Mouse (Mus musculus) G1E (cell line): ENCODE results near the gene Lef1. TPM values are rescaled to one million over a fixed set of nuclear protein-coding genes. Genes with fewer than 3 reads are reported as not detected.

Experiments
- ATAC-seq: 2 replicates; pipeline ENCODE4 v1.8.0; 2016; ENCODE audit warnings: mild to moderate bottlenecking; ENCODE audit not compliant: insufficient number of reproducible peaks, poor library complexity, low FRiP score, severe bottlenecking; ENCODE audit errors: extremely low read depth
- DNase-seq: peaks from one replicate; pipeline ENCODE4 v3.0.0; 2012; ENCODE audit warnings: low spot score
- H3K27me3 ChIP-seq: 2 replicates; pipeline ENCODE4 v1.6.1; 2012; ENCODE audit warnings: mild to moderate bottlenecking, low read length, inconsistent platforms; ENCODE audit not compliant: insufficient read depth
- H3K36me3 ChIP-seq: replicated peaks from 2 replicates; pipeline ENCODE3; 2012; ENCODE audit warnings: mild to moderate bottlenecking, inconsistent platforms
- H3K4me1 ChIP-seq: 2 replicates; pipeline ENCODE4 v1.6.1; 2012; ENCODE audit warnings: low read depth, low read length, inconsistent platforms, mixed read lengths; ENCODE audit not compliant: insufficient read depth
- H3K4me3 ChIP-seq: 2 replicates; pipeline ENCODE4 v1.5.1; 2012; ENCODE audit warnings: low read depth, mild to moderate bottlenecking, inconsistent platforms, low read length, moderate library complexity, mixed read lengths
- H3K9me3 ChIP-seq: replicated peaks from 2 replicates; pipeline ENCODE4 v1.6.1; 2012; ENCODE audit warnings: inconsistent platforms
- CTCF ChIP-seq: IDR thresholded peaks from 2 replicates; pipeline ENCODE4 v1.5.1; 2012; ENCODE audit warnings: low read depth, low read length, inconsistent platforms, mixed read lengths
- GATA1 ChIP-seq: IDR thresholded peaks from 2 replicates; pipeline ENCODE4 v1.6.1; 2012; ENCODE audit warnings: borderline replicate concordance, low read length, inconsistent platforms, mixed read lengths
- GATA2 ChIP-seq: IDR thresholded peaks from 2 replicates; pipeline ENCODE4 v1.6.1; 2012; ENCODE audit warnings: low read depth, low read length, inconsistent platforms, borderline replicate concordance
- POLR2AphosphoS5 ChIP-seq: IDR thresholded peaks from 2 replicates; pipeline ENCODE4 v1.6.1; 2012; ENCODE audit warnings: low read depth, low read length, inconsistent platforms; ENCODE audit not compliant: insufficient replicate concordance
- TAL1 ChIP-seq: conservative IDR thresholded peaks from 2 replicates; pipeline ENCODE4 v1.6.1; 2012; ENCODE audit warnings: low read depth, low read length, inconsistent platforms, mixed read lengths
- polyA plus RNA-seq: library from polyadenylated mRNA; stranded (reverse); fragments of >175 nt; gene quantifications from 2 replicates; pipeline ENCODE4 v1.2.3, GENCODE M21; 2012
- total RNA-seq, 2 experiments: library from RNA; stranded (forward) in 1 of 2; stranded (reverse) in 1 of 2; fragments of 200-1000 nt in 1 of 2; fragments of >200 nt in 1 of 2; fragmentation: Nextera tagmentation in 1 of 2; gene quantifications; 2 replicates each; pipeline ENCODE4 v1.2.3; 2014 to 2017

Lef1 gene
- total and polyA plus RNA-seq, 3 experiments = 0.11 TPM; not detected in 2

- no peaks in the 10 kb centered on the region for H3K4me1 ChIP-seq
- TF ChIP-seq GATA2 = no peak
- no peak for TF ChIP-seq GATA1
- TF ChIP-seq TAL1 = no peak
- TF ChIP-seq POLR2AphosphoS5 = no peak
- no peak for TF ChIP-seq CTCF
- no peak overlapping the region; the same call in 1 of the 2 replicates for H3K4me3 ChIP-seq
- DNase-seq (no peak), ATAC-seq (no peak)
- no peaks in the 10 kb centered on the region for H3K36me3 ChIP-seq
- no peaks in the 10 kb centered on the region for H3K27me3 ChIP-seq
- H3K9me3 ChIP-seq = peaks cover 53% of the 10 kb centered on the region
Observed at GRCm38 (mm10) chr3:131190671-131191367, 80.5 kb downstream of the Lef1 start.

GRCm38 (mm10) chr3:131191454-131191853 is 81.2 kb downstream of the Lef1 start:
- no peaks in the 10 kb centered on the region for H3K4me1 ChIP-seq
- DNase-seq (no peak), ATAC-seq (no peak)
- H3K4me3 ChIP-seq = no peak overlapping the region
- H3K27me3 ChIP-seq = no peaks in the 10 kb centered on the region
- peaks cover 49% of the 10 kb centered on the region for H3K9me3 ChIP-seq
- H3K36me3 ChIP-seq = no peaks in the 10 kb centered on the region
- TF ChIP-seq CTCF = no peak
- no peak for TF ChIP-seq TAL1
- TF ChIP-seq GATA2 = no peak
- TF ChIP-seq POLR2AphosphoS5 = no peak
- no peak for TF ChIP-seq GATA1

GRCm38 (mm10) chr3:131196050-131196449 is 85.8 kb downstream of the Lef1 start:
- DNase-seq = no peak
- no peak overlapping the region for H3K4me3 ChIP-seq

GRCm38 (mm10) chr3:131196507-131197019 is 86.3 kb downstream of the Lef1 start:
- Histone ChIP-seq H3K4me1 (no peaks in the 10 kb centered on the region), H3K27me3 (no peaks in the 10 kb centered on the region), H3K9me3 (peaks cover 33% of the 10 kb centered on the region), H3K36me3 (no peaks in the 10 kb centered on the region), H3K4me3 (no peak overlapping the region)
- TF ChIP-seq GATA2 (no peak), TAL1 (no peak), POLR2AphosphoS5 (no peak), CTCF (no peak), GATA1 (no peak)
- DNase-seq (no peak), ATAC-seq (no peak)

More at GRCm38 (mm10) chr3:131196050-131196449, 85.8 kb downstream of the Lef1 start:
- ATAC-seq = no peak
- Histone ChIP-seq H3K9me3 (peaks cover 38% of the 10 kb centered on the region), H3K27me3 (no peaks in the 10 kb centered on the region), H3K36me3 (no peaks in the 10 kb centered on the region), H3K4me1 (no peaks in the 10 kb centered on the region)
- TF ChIP-seq GATA2 (no peak), GATA1 (no peak), POLR2AphosphoS5 (no peak), CTCF (no peak), TAL1 (no peak)

- no peak overlapping the region for H3K4me3 ChIP-seq
- H3K36me3 ChIP-seq = no peaks in the 10 kb centered on the region
- TF ChIP-seq POLR2AphosphoS5 (no peak), TAL1 (no peak), GATA2 (no peak), CTCF (no peak), GATA1 (no peak)
- DNase-seq (no peak), ATAC-seq (no peak)
- no peaks in the 10 kb centered on the region for H3K4me1 ChIP-seq
- no peaks in the 10 kb centered on the region for H3K27me3 ChIP-seq
- peaks cover 33% of the 10 kb centered on the region for H3K9me3 ChIP-seq
Observed at GRCm38 (mm10) chr3:131198991-131199390, 88.7 kb downstream of the Lef1 start.

- ATAC-seq (no peak), DNase-seq (no peak)
- H3K9me3 ChIP-seq = peaks cover 29% of the 10 kb centered on the region
- no peaks in the 10 kb centered on the region for H3K4me1 ChIP-seq
- no peak overlapping the region for H3K4me3 ChIP-seq
- TF ChIP-seq GATA2 (no peak), TAL1 (no peak), CTCF (no peak), POLR2AphosphoS5 (no peak), GATA1 (no peak)
- H3K27me3 ChIP-seq = no peaks in the 10 kb centered on the region
- no peaks in the 10 kb centered on the region for H3K36me3 ChIP-seq
Observed at GRCm38 (mm10) chr3:131199590-131200288, 89.5 kb downstream of the Lef1 start.
